Mouse (Mus musculus) frontal cortex, postnatal 25 days (tissue): Measurements from ENCODE around the gene Zdhhc14.

ENCODE experiments used
- DNase-seq, 2 experiments: peaks; one replicate each; pipeline ENCODE4 v3.0.0; 2022; ENCODE audit warnings: low spot score in 2 of 2

Zdhhc14 gene

GRCm38 (mm10) chr17:5491801-5492745 is at the start of gene Zdhhc14:
Gene Zdhhc14, plus strand, starts transcription at chr17:5492557.
- peak; percentile 88 for DNase-seq

GRCm38 (mm10) chr17:5443260-5443659 is 49.1 kb upstream of the Zdhhc14 start:
- no peak for DNase-seq

- no peak for DNase-seq
Observed at GRCm38 (mm10) chr17:5443751-5444150, 48.6 kb upstream of the Zdhhc14 start.

DNA sequence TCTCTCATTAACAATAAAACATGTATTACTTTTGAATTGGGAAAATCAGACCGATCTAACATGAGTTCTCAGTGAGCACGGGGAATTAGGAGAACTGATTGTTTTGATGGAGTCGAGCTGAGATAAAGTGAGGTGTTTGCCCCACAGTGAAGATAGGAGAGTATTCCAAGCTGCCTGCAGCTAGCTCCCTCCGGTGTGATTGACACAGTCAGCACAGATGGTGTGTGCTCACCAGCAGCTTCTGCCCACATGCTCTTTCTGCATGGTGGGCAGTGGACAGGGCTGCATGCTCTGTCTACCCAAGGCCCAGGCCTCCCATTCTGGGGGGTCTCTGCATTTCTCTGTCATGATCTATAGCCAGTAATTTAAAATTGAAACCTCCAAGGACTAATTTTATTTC is 38.7 kb upstream of the Zdhhc14 start:
- DNase-seq: no peak

- DNase-seq: no peak
Observed at GRCm38 (mm10) chr17:5463912-5464311, 28.4 kb upstream of the Zdhhc14 start.

- no peak for DNase-seq
Observed at GRCm38 (mm10) chr17:5466736-5467135, 25.6 kb upstream of the Zdhhc14 start.

GRCm38 (mm10) chr17:5467177-5467576 is 25.2 kb upstream of the Zdhhc14 start:
- no peak for DNase-seq

DNA sequence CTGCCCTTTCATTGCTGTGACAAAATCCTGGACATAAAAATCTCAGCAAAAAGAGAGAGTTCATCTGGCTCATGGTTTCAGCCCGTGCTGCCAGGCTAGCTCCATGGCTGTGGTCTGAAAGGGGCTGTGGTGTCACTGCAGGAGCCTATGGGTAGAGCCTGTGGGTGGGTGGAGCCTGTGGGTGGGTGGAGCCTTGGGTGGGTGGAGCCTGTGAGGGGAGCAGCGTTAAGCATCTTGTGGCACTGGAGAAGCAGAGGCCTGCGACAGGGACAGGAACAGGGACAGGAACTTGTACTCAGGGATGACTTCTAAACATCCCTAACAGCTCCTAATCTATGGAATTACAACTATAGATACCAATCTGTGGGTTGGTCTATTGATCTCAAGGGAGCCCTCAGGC is 20.1 kb upstream of the Zdhhc14 start:
- no peak for DNase-seq

DNA sequence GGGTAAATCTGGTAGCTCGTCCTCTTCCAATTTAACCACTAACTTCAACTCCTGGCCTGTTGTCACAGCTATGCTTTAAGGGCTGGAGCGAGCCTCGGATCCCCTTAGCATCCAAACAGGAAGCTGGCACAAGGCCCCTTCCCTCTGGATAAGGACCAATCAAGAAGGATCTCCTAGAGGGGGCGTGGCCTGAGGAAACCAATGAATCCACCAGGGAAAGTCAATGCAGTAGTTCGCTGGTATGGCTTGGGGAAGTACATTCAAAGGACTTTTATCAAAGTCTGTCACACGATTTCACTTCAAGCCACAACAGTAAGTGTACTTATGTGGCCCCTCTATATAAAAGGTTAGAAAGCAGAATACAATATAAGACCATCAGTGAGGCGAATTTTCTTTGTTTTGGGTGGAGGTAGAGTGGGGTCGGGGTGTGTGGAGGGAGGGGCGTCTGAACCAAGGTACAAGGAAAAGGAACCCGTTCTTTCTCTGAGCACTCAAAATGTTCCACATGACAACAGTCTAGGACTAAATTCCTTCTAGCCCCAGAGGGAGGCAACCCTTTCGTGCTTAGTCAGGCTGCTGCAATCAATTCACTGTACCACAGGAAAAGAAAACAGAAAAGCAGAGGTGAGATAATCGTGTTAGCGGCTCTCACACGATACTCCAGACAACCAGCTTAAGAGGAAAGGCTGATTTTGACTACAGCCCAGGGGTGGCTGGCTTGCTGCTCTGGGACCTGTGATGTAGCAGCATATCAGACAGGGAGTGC is 16.2 kb upstream of the Zdhhc14 start:
- no peak for DNase-seq

GRCm38 (mm10) chr17:5483456-5483855 is 8.9 kb upstream of the Zdhhc14 start:
- no peak for DNase-seq

GRCm38 (mm10) chr17:5484663-5485062 is 7.7 kb upstream of the Zdhhc14 start:
- no peak for DNase-seq

- DNase-seq: no peak
Observed at GRCm38 (mm10) chr17:5488156-5488555, 4.2 kb upstream of the Zdhhc14 start.

DNA sequence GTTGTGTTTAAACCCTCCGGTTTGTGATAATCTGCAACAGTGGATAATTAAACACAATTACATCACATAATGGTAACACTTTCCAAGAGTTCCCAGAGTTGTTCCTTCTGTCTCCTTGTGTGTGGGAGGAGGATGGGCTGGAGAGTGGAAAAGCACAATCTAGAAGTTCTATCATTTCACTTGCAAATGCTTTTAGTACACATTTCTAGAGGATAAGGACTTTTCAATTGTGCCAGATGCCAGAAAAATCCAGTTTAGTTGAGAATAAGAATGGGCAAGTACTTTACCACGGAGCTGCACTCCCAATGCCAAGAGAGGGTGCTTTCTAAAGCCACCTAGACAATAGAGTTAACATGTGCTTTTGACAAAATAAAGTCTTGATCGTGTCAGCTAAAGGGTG is 2.0 kb upstream of the Zdhhc14 start:
- DNase-seq: no peak

GRCm38 (mm10) chr17:5491031-5491800 is 1.1 kb upstream of the Zdhhc14 start:
- peak; percentile 75 to 87 for DNase-seq

DNA sequence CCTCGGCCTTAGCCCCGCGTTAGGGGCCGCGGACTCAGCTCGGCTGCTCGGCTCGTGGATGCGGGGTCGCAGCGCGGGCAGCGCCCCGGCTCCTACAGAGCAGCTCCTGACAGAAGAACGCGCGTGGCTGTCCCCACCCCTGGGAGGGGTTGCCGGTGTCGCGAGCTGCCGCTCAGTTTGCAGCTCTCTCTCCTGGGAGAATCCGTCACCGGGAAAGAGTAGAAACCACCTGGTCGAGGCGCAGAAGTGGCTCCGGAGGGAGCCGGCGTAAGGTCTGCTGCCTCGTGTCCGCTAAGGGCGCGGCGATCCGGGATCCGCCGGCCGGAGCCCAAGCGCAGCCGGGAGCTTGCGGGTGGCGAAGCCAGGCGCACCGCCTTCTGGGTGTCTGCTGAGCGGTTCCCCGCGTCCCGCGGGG is 396 bp downstream of the Zdhhc14 start:
- DNase-seq: no peak

- DNase-seq: no peak
Observed at GRCm38 (mm10) chr17:5493161-5493771, 909 bp downstream of the Zdhhc14 start.

DNA sequence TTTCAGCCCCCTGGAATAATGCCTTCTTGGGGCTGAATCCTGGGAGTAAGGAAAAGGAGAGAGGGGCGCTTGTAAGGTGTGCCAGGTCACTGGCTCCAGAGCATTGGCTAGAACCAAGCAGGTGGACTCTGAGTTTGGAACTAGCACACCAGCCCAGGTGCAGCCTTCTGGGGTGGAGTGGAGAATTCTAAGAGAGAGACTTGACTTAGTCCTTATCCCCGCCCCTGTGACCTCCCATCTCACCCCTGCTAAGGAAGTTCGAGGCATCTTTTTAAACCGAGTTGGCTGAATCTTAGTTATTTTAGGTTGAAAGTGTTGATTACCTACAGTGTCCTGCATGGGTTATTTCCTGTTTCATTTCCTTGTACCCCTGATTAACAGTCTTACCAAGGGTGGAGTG is 1.5 kb downstream of the Zdhhc14 start:
- no peak for DNase-seq

DNA sequence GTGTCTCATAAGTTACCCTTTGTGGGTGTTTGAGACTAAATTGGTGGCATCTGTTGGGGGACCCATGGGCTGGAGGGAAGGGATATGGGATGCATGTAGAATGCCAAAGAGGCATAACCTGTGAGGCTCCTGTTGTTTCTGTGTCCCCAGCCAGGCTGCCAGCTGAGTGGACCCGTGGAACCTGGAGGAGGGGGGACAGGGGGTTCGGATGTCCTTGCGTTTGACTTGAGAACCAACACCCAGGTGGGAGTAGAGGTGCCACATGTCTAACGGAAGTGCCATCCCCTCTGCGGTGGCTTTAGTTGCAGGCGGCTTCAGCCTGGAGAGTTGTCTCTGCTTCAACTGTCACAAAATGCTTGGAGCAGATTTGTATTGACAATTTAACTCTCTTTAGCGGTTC is 2.5 kb downstream of the Zdhhc14 start:
- no peak for DNase-seq

DNA sequence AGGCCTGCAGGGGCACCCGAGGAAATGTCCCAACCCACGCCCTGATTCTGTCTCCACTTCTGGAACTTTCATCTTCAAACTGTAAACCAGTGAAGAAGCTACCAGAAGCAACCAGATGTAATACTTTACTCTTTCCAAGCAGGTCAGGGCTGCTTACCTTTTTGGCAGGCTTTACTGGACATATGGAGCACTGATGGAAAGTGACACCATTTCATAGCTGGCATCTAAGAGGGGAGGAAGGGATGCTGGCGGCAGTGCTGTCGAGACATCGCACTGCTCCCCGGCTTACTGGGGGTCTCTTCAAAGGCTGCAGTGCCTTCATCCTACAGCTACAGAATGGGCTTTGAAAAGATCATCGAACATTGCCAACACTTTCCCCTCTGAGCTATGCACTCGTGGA is 5.3 kb downstream of the Zdhhc14 start:
- no peak for DNase-seq

DNA sequence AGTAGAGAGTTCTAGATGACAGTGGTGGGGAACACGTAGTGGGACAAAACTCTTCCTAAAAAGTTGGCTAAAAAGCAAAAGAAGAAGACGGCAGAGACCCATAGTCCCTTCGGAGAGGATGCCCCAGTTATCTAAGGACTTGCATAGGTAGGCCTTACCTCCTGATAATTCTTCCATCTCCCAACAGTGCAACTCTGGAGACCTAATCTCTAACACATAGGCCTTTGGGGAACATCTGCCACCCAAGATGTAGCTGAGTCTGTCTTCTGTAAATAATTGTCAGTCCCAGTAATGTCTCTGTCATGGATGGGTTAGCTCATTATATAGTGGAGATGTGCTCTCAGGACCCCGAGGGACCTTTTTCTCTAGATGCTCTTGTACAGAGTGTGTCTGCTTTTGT is 6.6 kb downstream of the Zdhhc14 start:
- DNase-seq: no peak

DNA sequence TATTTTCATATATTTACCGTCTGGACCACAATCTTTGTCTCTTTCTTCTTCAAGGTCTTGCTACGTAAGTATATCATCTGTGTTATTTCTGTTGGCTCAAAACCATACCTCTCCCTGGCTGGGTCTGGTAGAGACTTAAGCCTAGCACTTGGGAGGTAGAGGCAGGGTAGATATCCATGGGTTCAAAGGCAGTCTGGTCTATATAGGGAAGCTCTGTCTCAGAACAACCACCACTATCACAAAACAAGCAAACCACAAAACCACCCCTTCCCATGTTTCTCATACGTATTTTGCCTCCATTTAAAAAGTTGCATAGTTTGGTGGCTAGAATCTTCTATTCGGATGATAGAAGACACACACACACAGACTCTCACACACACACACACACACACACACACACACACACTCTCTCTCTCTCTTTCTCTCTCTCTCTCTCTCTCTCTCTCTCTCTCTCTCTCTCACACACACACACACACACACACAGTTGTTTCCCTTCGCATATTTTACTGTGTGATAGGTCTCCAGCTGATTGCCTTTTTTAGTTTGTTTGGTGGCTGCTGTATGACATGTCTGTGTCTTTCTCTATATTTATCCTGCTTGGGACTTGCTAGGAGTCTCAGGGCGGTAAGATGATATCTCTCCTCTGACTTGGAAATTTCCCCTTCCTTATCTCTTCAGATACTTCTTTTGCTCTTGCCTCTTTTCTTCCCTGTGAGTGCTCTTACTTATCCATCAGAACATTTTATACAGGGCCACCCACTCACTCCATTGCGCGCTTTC is 11.8 kb downstream of the Zdhhc14 start:
- DNase-seq: no peak
